Mouse (Mus musculus): ENCODE measurements around the gene Apol6. TPM values are rescaled to one million over a fixed set of nuclear protein-coding genes. Genes with fewer than 3 reads are reported as not detected.

The Apol6 gene
- polyA plus RNA-seq, 1 experiment from 2014 or later: 0.11 TPM

DNA sequence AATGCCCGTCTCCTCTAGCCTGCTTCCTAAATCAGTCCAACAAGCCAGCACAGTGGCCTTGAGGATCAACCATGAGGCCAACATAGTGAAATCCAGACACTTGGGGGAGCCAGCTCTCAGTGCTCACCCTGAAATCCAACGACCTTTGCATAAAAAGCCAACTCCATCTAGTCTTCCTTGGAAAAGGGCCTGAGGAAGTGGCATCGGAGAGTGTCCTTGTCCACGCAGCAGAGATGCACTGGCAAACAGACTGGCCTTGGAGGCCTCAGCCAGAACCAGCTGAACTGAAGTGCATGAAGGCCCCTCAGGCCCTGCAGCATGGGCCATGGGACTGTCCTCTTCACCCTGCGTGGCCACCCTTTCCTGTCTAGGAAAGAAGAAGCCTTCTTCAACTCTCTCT, 36.9 kb downstream of the Apol6 start:
- ATAC-seq (replicated peaks; ENCODE audit: extremely low read depth, insufficient read depth, low FRiP score): no peak
- WGBS: 80% methylated on average over 5 of the region's 5 CpGs
- H3K4me3 ChIP-seq (ENCODE audit: low read length): no peak overlapping the region
- H3K4me2 ChIP-seq (ENCODE audit: low read depth, low read length): no peak overlapping the region
- H3K27ac ChIP-seq (ENCODE audit: low read length): no peak overlapping the region
- no peaks in the 10 kb centered on the region for H3K9me3 ChIP-seq (replicated peaks; ENCODE audit: control insufficient read depth, low read length)
- peaks cover 11% of the 10 kb centered on the region for H3K4me1 ChIP-seq (ENCODE audit: control insufficient read depth, insufficient read depth, low read length)
- H3K27me3 ChIP-seq (ENCODE audit: control insufficient read depth, insufficient read depth, low read length): no peaks in the 10 kb centered on the region
- H3K9ac ChIP-seq (ENCODE audit: low read length): no peak overlapping the region
- peaks cover 41% of the 10 kb centered on the region for H3K36me3 ChIP-seq (ENCODE audit: control insufficient read depth, insufficient read depth)

- H3K4me2 ChIP-seq (ENCODE audit: low read depth, low read length): no peak overlapping the region; the same call in 1 of the 2 replicates
- peaks cover 31% of the 10 kb centered on the region for H3K4me1 ChIP-seq (ENCODE audit: control insufficient read depth, insufficient read depth, low read length)
- no peaks in the 10 kb centered on the region for H3K9me3 ChIP-seq (replicated peaks; ENCODE audit: control insufficient read depth, low read length)
- no peak overlapping the region for H3K4me3 ChIP-seq (ENCODE audit: low read length)
- H3K36me3 ChIP-seq (ENCODE audit: control insufficient read depth, insufficient read depth): peaks cover 24% of the 10 kb centered on the region
- WGBS: 48% methylated on average over 7 of the region's 7 CpGs
- peak; percentile 81 for ATAC-seq (replicated peaks; ENCODE audit: extremely low read depth, insufficient read depth, low FRiP score)
- H3K27ac ChIP-seq (ENCODE audit: low read length): peak overlapping the region; percentile 91
- H3K9ac ChIP-seq (ENCODE audit: low read length): 0 out of 2 replicates have a peak overlapping the region, but pooled peaks have one; percentile 52
- H3K27me3 ChIP-seq (ENCODE audit: control insufficient read depth, insufficient read depth, low read length): no peaks in the 10 kb centered on the region
These were observed 41.3 kb downstream of the Apol6 start for GRCm38 (mm10) chr15:77085818-77086217.

- Histone ChIP-seq H3K36me3 (ENCODE audit: control insufficient read depth, insufficient read depth) (peaks cover 24% of the 10 kb centered on the region), H3K27me3 (ENCODE audit: control insufficient read depth, insufficient read depth, low read length) (no peaks in the 10 kb centered on the region), H3K9ac (ENCODE audit: low read length) (no peak overlapping the region), H3K4me1 (ENCODE audit: control insufficient read depth, insufficient read depth, low read length) (peaks cover 31% of the 10 kb centered on the region), H3K4me3 (ENCODE audit: low read length) (no peak overlapping the region), H3K9me3 (replicated peaks; ENCODE audit: control insufficient read depth, low read length) (no peaks in the 10 kb centered on the region), H3K27ac (ENCODE audit: low read length) (peak overlapping the region; percentile 91), H3K4me2 (ENCODE audit: low read depth, low read length) (no peak overlapping the region)
- no peak for ATAC-seq (replicated peaks; ENCODE audit: extremely low read depth, insufficient read depth, low FRiP score)
- 77% methylated on average over 1 of the region's 1 CpGs for WGBS
These were observed 42.0 kb downstream of the Apol6 start for GRCm38 (mm10) chr15:77086488-77086887.

- ATAC-seq (replicated peaks; ENCODE audit: extremely low read depth, insufficient read depth, low FRiP score): no peak
- H3K4me2 ChIP-seq (ENCODE audit: low read depth, low read length): no peak overlapping the region
- 66% methylated on average over 11 of the region's 11 CpGs for WGBS
- H3K9me3 ChIP-seq (replicated peaks; ENCODE audit: control insufficient read depth, low read length): no peaks in the 10 kb centered on the region
- peaks cover 16% of the 10 kb centered on the region for H3K36me3 ChIP-seq (ENCODE audit: control insufficient read depth, insufficient read depth)
- no peak overlapping the region for H3K4me3 ChIP-seq (ENCODE audit: low read length)
- no peak overlapping the region for H3K27ac ChIP-seq (ENCODE audit: low read length)
- H3K9ac ChIP-seq (ENCODE audit: low read length): no peak overlapping the region
- no peaks in the 10 kb centered on the region for H3K27me3 ChIP-seq (ENCODE audit: control insufficient read depth, insufficient read depth, low read length)
- H3K4me1 ChIP-seq (ENCODE audit: control insufficient read depth, insufficient read depth, low read length): peaks cover 31% of the 10 kb centered on the region
These were observed 44.7 kb downstream of the Apol6 start for GRCm38 (mm10) chr15:77089249-77089648.

- Histone ChIP-seq H3K4me1 (ENCODE audit: control insufficient read depth, insufficient read depth, low read length) (peaks cover 27% of the 10 kb centered on the region), H3K27ac (ENCODE audit: low read length) (no peak overlapping the region), H3K27me3 (ENCODE audit: control insufficient read depth, insufficient read depth, low read length) (no peaks in the 10 kb centered on the region), H3K9ac (ENCODE audit: low read length) (no peak overlapping the region), H3K4me2 (ENCODE audit: low read depth, low read length) (no peak overlapping the region), H3K9me3 (replicated peaks; ENCODE audit: control insufficient read depth, low read length) (no peaks in the 10 kb centered on the region), H3K36me3 (ENCODE audit: control insufficient read depth, insufficient read depth) (peaks cover 13% of the 10 kb centered on the region; the same call in 1 of the 2 replicates), H3K4me3 (ENCODE audit: low read length) (no peak overlapping the region)
- no peak for ATAC-seq (replicated peaks; ENCODE audit: extremely low read depth, insufficient read depth, low FRiP score)
- 74% methylated on average over 5 of the region's 5 CpGs for WGBS
These were observed 46.0 kb downstream of the Apol6 start for GRCm38 (mm10) chr15:77090531-77090930.

GRCm38 (mm10) chr15:77091394-77091793, 46.9 kb downstream of the Apol6 start:
- Histone ChIP-seq H3K9ac (ENCODE audit: low read length) (no peak overlapping the region), H3K27me3 (ENCODE audit: control insufficient read depth, insufficient read depth, low read length) (no peaks in the 10 kb centered on the region), H3K9me3 (replicated peaks; ENCODE audit: control insufficient read depth, low read length) (no peaks in the 10 kb centered on the region), H3K36me3 (ENCODE audit: control insufficient read depth, insufficient read depth) (peaks cover 16% of the 10 kb centered on the region; the same call in 1 of the 2 replicates), H3K4me3 (ENCODE audit: low read length) (no peak overlapping the region), H3K4me1 (ENCODE audit: control insufficient read depth, insufficient read depth, low read length) (peaks cover 21% of the 10 kb centered on the region), H3K27ac (ENCODE audit: low read length) (no peak overlapping the region), H3K4me2 (ENCODE audit: low read depth, low read length) (no peak overlapping the region)
- no peak for ATAC-seq (replicated peaks; ENCODE audit: extremely low read depth, insufficient read depth, low FRiP score)
- 74% methylated on average over 4 of the region's 4 CpGs for WGBS

- H3K36me3 ChIP-seq (ENCODE audit: control insufficient read depth, insufficient read depth): peaks cover 22% of the 10 kb centered on the region
- H3K27me3 ChIP-seq (ENCODE audit: control insufficient read depth, insufficient read depth, low read length): no peaks in the 10 kb centered on the region
- 92% methylated on average over 13 of the region's 13 CpGs for WGBS
- H3K27ac ChIP-seq (ENCODE audit: low read length): no peak overlapping the region
- no peak overlapping the region for H3K9ac ChIP-seq (ENCODE audit: low read length)
- H3K4me3 ChIP-seq (ENCODE audit: low read length): no peak overlapping the region
- H3K4me2 ChIP-seq (ENCODE audit: low read depth, low read length): no peak overlapping the region
- peaks cover 14% of the 10 kb centered on the region for H3K4me1 ChIP-seq (ENCODE audit: control insufficient read depth, insufficient read depth, low read length)
- ATAC-seq (replicated peaks; ENCODE audit: extremely low read depth, insufficient read depth, low FRiP score): no peak
- H3K9me3 ChIP-seq (replicated peaks; ENCODE audit: control insufficient read depth, low read length): no peaks in the 10 kb centered on the region
These were observed 49.9 kb downstream of the Apol6 start for GRCm38 (mm10) chr15:77094431-77094830.

DNA sequence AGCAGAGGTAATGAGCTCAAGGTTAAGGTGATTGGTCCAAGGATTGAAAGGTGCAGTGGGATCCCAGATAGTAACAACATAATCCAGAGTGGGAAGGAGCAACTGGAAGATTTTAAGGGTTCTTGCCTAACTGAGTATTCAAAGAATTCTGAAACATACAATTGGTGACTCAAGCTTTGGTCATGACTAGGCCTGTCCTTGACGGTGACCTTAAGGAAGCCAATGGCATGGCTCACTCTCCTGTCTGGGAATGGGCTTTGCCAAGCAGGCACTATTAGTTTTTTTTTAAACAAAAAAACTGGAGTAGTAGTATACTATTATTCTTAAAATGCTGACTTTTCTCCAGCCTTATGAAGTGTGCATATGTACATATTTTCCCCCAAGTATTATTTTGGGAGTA, 50.7 kb downstream of the Apol6 start:
- H3K9ac ChIP-seq (ENCODE audit: low read length): no peak overlapping the region
- no peak for ATAC-seq (replicated peaks; ENCODE audit: extremely low read depth, insufficient read depth, low FRiP score)
- H3K9me3 ChIP-seq (replicated peaks; ENCODE audit: control insufficient read depth, low read length): no peaks in the 10 kb centered on the region
- H3K4me1 ChIP-seq (ENCODE audit: control insufficient read depth, insufficient read depth, low read length): peaks cover 6% of the 10 kb centered on the region; the same call in 1 of the 2 replicates
- 94% methylated on average over 1 of the region's 1 CpGs for WGBS
- H3K36me3 ChIP-seq (ENCODE audit: control insufficient read depth, insufficient read depth): peaks cover 22% of the 10 kb centered on the region
- no peak overlapping the region for H3K4me2 ChIP-seq (ENCODE audit: low read depth, low read length)
- H3K27ac ChIP-seq (ENCODE audit: low read length): no peak overlapping the region
- no peaks in the 10 kb centered on the region for H3K27me3 ChIP-seq (ENCODE audit: control insufficient read depth, insufficient read depth, low read length)
- H3K4me3 ChIP-seq (ENCODE audit: low read length): no peak overlapping the region

GRCm38 (mm10) chr15:77097358-77097757, 52.8 kb downstream of the Apol6 start:
- no peak for ATAC-seq (replicated peaks; ENCODE audit: extremely low read depth, insufficient read depth, low FRiP score)
- Histone ChIP-seq H3K9me3 (replicated peaks; ENCODE audit: control insufficient read depth, low read length) (no peaks in the 10 kb centered on the region), H3K4me3 (ENCODE audit: low read length) (no peak overlapping the region), H3K4me2 (ENCODE audit: low read depth, low read length) (no peak overlapping the region), H3K27me3 (ENCODE audit: control insufficient read depth, insufficient read depth, low read length) (no peaks in the 10 kb centered on the region), H3K9ac (ENCODE audit: low read length) (no peak overlapping the region), H3K36me3 (ENCODE audit: control insufficient read depth, insufficient read depth) (peaks cover 28% of the 10 kb centered on the region), H3K27ac (ENCODE audit: low read length) (no peak overlapping the region), H3K4me1 (ENCODE audit: control insufficient read depth, insufficient read depth, low read length) (no peaks in the 10 kb centered on the region)
- 84% methylated on average over 6 of the region's 6 CpGs for WGBS

All from heart, embryonic 16.5 days (tissue).